Mouse (Mus musculus): Measurements from ENCODE around the gene Efemp1. TPM values are rescaled to one million over a fixed set of nuclear protein-coding genes. Genes with fewer than 3 reads are reported as not detected.

Efemp1 gene
- polyA plus RNA-seq (2015; fragmentation: Nextera tagmentation; extraction: Ambion mirVana): 2.8 and 2.9 TPM in 2 replicates

GRCm38 (mm10) chr11:28853102-28853800 lies at the start of gene Efemp1:
TSS of gene Efemp1 (plus strand) at chr11:28853204.
- Histone ChIP-seq H3K9me3 (no peaks in the 10 kb centered on the region), H3K4me1 (replicated peaks) (peaks cover 12% of the 10 kb centered on the region), H3K27me3 (peaks cover 18% of the 10 kb centered on the region), H3K4me3 (replicated peaks) (peak within 1 kb of the TSS; percentile 46), H3K9ac (replicated peaks) (peak within 1 kb of the TSS; percentile 59), H3K27ac (no peak within 1 kb of the TSS), H3K4me2 (replicated peaks) (peak within 1 kb of the TSS; percentile 89), H3K36me3 (no peaks in the 10 kb centered on the region)
- WGBS: under 1% methylated on average over 30 of the region's 30 CpGs
- peak; percentile 84 for ATAC-seq

DNA sequence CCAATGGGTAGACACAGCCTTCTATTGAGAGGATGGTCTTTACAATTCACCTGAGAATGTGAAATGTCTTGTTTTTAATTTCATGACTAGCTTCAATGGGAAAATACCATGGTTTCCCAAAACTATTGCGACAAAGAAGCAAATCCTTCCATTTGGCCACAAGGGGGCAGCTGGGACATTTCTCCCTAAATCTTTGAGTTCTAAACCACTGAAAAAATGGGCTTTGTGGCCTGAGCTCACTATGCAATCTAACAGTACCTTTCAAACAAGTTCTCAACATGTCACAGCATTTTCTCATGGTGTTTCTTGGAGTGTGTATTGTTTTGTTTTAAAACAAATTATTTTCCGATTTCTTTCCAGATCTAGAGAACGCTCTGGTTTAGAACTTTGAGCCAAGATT lies 44.3 kb upstream of the Efemp1 start:
- Histone ChIP-seq H3K4me1 (replicated peaks) (no peaks in the 10 kb centered on the region), H3K4me2 (replicated peaks) (no peak overlapping the region), H3K27ac (no peak overlapping the region), H3K9me3 (no peaks in the 10 kb centered on the region), H3K4me3 (replicated peaks) (no peak overlapping the region), H3K9ac (replicated peaks) (no peak overlapping the region), H3K36me3 (no peaks in the 10 kb centered on the region), H3K27me3 (no peaks in the 10 kb centered on the region)
- no peak for ATAC-seq
- 66% methylated on average over 3 of the region's 3 CpGs for WGBS

- Histone ChIP-seq H3K9ac (replicated peaks) (no peak overlapping the region), H3K9me3 (no peaks in the 10 kb centered on the region), H3K27ac (no peak overlapping the region), H3K4me1 (replicated peaks) (no peaks in the 10 kb centered on the region), H3K4me2 (replicated peaks) (no peak overlapping the region), H3K27me3 (no peaks in the 10 kb centered on the region), H3K36me3 (no peaks in the 10 kb centered on the region), H3K4me3 (replicated peaks) (no peak overlapping the region)
- no peak for ATAC-seq
- 78% methylated on average over 2 of the region's 2 CpGs for WGBS
Observed at GRCm38 (mm10) chr11:28811874-28812273, 41.1 kb upstream of the Efemp1 start.

GRCm38 (mm10) chr11:28812564-28812963 lies 40.4 kb upstream of the Efemp1 start:
- Histone ChIP-seq H3K9me3 (no peaks in the 10 kb centered on the region), H3K9ac (replicated peaks) (no peak overlapping the region), H3K4me1 (replicated peaks) (no peaks in the 10 kb centered on the region), H3K27me3 (no peaks in the 10 kb centered on the region), H3K4me3 (replicated peaks) (no peak overlapping the region), H3K4me2 (replicated peaks) (no peak overlapping the region), H3K36me3 (no peaks in the 10 kb centered on the region), H3K27ac (no peak overlapping the region)
- no peak for ATAC-seq
- 80% methylated on average over 2 of the region's 2 CpGs for WGBS

DNA sequence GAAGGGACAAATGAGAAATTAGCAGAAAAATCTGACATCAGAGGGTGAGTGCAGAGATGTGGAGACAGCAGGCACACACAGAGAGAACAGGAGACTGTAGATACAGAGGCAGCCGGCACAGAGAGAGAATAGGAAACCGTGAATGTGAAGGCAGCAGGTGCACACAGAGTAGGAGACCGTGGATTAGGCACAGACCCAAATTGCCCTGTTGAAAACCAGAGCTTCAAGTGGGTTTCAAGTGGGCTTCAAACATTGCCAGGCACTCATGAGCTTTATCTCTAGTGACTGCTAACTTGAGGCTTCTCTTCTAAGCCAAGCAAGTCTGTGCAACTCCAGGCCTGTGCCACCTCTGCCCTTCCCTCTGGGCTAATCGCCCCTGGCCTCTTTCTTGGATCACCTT lies 35.6 kb upstream of the Efemp1 start:
- Histone ChIP-seq H3K4me1 (replicated peaks) (no peaks in the 10 kb centered on the region), H3K27ac (no peak overlapping the region)

GRCm38 (mm10) chr11:28826950-28827349 lies 26.1 kb upstream of the Efemp1 start:
- no peak overlapping the region for H3K27ac ChIP-seq
- H3K4me2 ChIP-seq (replicated peaks): no peak overlapping the region
- no peak for ATAC-seq
- H3K9ac ChIP-seq (replicated peaks): no peak overlapping the region
- no peaks in the 10 kb centered on the region for H3K4me1 ChIP-seq (replicated peaks)
- no peaks in the 10 kb centered on the region for H3K36me3 ChIP-seq
- H3K9me3 ChIP-seq: no peaks in the 10 kb centered on the region
- WGBS: 91% methylated on average over 2 of the region's 2 CpGs
- no peak overlapping the region for H3K4me3 ChIP-seq (replicated peaks)
- no peaks in the 10 kb centered on the region for H3K27me3 ChIP-seq

More for the DNA sequence above, 35.6 kb upstream of the Efemp1 start:
- 0 out of 2 replicates have a peak, but pooled peaks have one; percentile 56 for ATAC-seq
- H3K4me3 ChIP-seq (replicated peaks): no peak overlapping the region
- no peaks in the 10 kb centered on the region for H3K9me3 ChIP-seq
- H3K4me2 ChIP-seq (replicated peaks): no peak overlapping the region
- 83% methylated on average over 4 of the region's 4 CpGs for WGBS
- no peaks in the 10 kb centered on the region for H3K36me3 ChIP-seq
- no peak overlapping the region for H3K9ac ChIP-seq (replicated peaks)
- H3K27me3 ChIP-seq: no peaks in the 10 kb centered on the region

GRCm38 (mm10) chr11:28833809-28834208 lies 19.2 kb upstream of the Efemp1 start:
- Histone ChIP-seq H3K27ac (no peak overlapping the region), H3K36me3 (no peaks in the 10 kb centered on the region), H3K9ac (replicated peaks) (no peak overlapping the region), H3K27me3 (no peaks in the 10 kb centered on the region), H3K4me2 (replicated peaks) (no peak overlapping the region), H3K4me1 (replicated peaks) (no peaks in the 10 kb centered on the region), H3K9me3 (no peaks in the 10 kb centered on the region), H3K4me3 (replicated peaks) (no peak overlapping the region)
- 55% methylated on average over 3 of the region's 3 CpGs for WGBS
- ATAC-seq: no peak

GRCm38 (mm10) chr11:28835141-28835540 lies 17.9 kb upstream of the Efemp1 start:
- Histone ChIP-seq H3K4me2 (replicated peaks) (no peak overlapping the region), H3K9ac (replicated peaks) (no peak overlapping the region), H3K4me3 (replicated peaks) (no peak overlapping the region), H3K27ac (no peak overlapping the region), H3K27me3 (no peaks in the 10 kb centered on the region), H3K4me1 (replicated peaks) (no peaks in the 10 kb centered on the region), H3K9me3 (no peaks in the 10 kb centered on the region), H3K36me3 (no peaks in the 10 kb centered on the region)
- no peak for ATAC-seq

- H3K36me3 ChIP-seq: no peaks in the 10 kb centered on the region
- peaks cover 18% of the 10 kb centered on the region for H3K27me3 ChIP-seq
- peaks cover 12% of the 10 kb centered on the region for H3K4me1 ChIP-seq (replicated peaks)
- no peak overlapping the region for H3K4me3 ChIP-seq (replicated peaks)
- H3K27ac ChIP-seq: no peak overlapping the region
- H3K9me3 ChIP-seq: no peaks in the 10 kb centered on the region
- no peak overlapping the region for H3K4me2 ChIP-seq (replicated peaks)
- no peak for ATAC-seq
- H3K9ac ChIP-seq (replicated peaks): no peak overlapping the region
Observed at GRCm38 (mm10) chr11:28849841-28850240, 3.2 kb upstream of the Efemp1 start.

DNA sequence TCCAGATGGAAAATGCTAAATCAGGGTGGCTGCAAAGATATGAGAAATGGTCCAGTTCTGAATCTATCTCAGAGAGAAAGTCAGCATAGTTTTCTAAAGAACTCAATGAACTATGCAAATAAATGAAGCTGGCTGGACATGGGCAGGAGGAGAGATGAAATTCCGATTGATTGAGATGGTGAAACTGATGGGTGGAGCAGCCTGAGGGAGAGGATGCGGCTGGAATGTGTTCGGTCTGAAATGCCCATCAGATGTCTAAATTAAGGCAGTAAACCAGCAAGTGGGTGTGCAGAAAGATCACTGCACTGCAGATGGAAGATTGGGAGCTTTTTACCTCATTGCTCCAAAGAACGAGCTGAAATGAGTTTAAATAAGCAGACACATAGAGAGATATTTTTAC lies 1.4 kb upstream of the Efemp1 start:
- Histone ChIP-seq H3K4me3 (replicated peaks) (no peak overlapping the region), H3K4me1 (replicated peaks) (peaks cover 12% of the 10 kb centered on the region), H3K4me2 (replicated peaks) (no peak overlapping the region), H3K9ac (replicated peaks) (no peak overlapping the region), H3K9me3 (no peaks in the 10 kb centered on the region), H3K27ac (no peak overlapping the region), H3K27me3 (peaks cover 18% of the 10 kb centered on the region), H3K36me3 (no peaks in the 10 kb centered on the region)
- ATAC-seq: no peak
- WGBS: 73% methylated on average over 4 of the region's 4 CpGs

DNA sequence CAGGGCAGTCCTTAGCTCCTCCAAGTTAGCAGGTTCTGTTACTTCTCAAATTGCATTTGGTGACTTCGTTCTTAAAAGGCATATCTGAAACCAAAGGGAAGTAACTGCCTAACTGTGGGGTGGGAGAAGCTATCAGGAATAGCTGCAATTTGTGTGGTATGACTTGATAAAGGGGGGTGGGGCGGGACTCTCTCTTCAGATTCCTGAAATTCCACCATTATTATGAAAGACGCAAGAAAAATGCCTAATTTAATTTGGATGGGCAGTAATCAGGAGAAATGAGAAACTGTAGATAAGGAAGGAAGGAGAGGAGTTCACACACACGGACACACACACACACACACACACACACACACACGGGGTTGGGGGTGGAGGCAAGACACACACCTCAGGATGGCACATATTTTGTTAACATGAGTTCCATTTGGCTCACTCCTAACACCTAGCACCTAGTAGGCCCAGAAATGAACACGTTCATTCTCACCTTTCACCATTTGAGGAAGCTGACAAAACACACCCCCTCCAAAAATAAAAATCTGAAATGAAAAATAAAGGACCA lies 564 bp upstream of the Efemp1 start:
- no peak for ATAC-seq
- H3K9ac ChIP-seq (replicated peaks): no peak overlapping the region
- H3K27me3 ChIP-seq: peaks cover 18% of the 10 kb centered on the region
- 36% methylated on average over 6 of the region's 6 CpGs for WGBS
- peak overlapping the region; percentile 46 for H3K4me3 ChIP-seq (replicated peaks)
- H3K27ac ChIP-seq: no peak overlapping the region
- peak overlapping the region; percentile 89; the same call in 1 of the 2 replicates for H3K4me2 ChIP-seq (replicated peaks)
- no peaks in the 10 kb centered on the region for H3K9me3 ChIP-seq
- H3K36me3 ChIP-seq: no peaks in the 10 kb centered on the region
- peaks cover 12% of the 10 kb centered on the region for H3K4me1 ChIP-seq (replicated peaks)

GRCm38 (mm10) chr11:28859125-28859524 lies 6.1 kb downstream of the Efemp1 start:
- H3K9ac ChIP-seq (replicated peaks): no peak overlapping the region
- H3K4me1 ChIP-seq (replicated peaks): no peaks in the 10 kb centered on the region
- H3K9me3 ChIP-seq: no peaks in the 10 kb centered on the region
- H3K4me3 ChIP-seq (replicated peaks): no peak overlapping the region
- H3K27ac ChIP-seq: no peak overlapping the region
- H3K36me3 ChIP-seq: no peaks in the 10 kb centered on the region
- no peak overlapping the region for H3K4me2 ChIP-seq (replicated peaks)
- 0 out of 2 replicates have a peak, but pooled peaks cover under 1% of the 10 kb centered on the region for H3K27me3 ChIP-seq
- ATAC-seq: no peak

DNA sequence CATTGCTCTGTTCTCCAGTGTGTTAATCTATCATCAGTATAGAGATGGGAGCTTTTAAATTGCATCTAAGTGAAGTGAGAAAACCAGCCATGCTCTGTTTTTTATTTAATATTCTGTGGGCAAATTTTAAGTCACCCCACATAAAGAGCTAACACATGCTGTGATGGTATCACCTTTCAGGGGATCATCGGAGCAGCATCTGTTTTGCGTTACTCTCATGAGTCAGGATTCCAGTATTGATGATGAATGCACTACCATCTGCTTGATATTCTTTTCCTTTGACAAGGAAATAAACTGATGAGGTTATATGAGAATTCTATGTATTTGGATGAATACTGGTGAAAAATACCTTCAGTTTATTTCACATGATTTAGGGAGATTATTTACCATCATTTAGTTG lies 16.1 kb downstream of the Efemp1 start:
- WGBS: 83% methylated on average over 2 of the region's 2 CpGs
- no peaks in the 10 kb centered on the region for H3K4me1 ChIP-seq (replicated peaks)
- H3K9me3 ChIP-seq: no peaks in the 10 kb centered on the region
- H3K9ac ChIP-seq (replicated peaks): no peak overlapping the region
- H3K36me3 ChIP-seq: no peaks in the 10 kb centered on the region
- H3K4me2 ChIP-seq (replicated peaks): no peak overlapping the region
- H3K4me3 ChIP-seq (replicated peaks): no peak overlapping the region
- no peaks in the 10 kb centered on the region for H3K27me3 ChIP-seq
- no peak for ATAC-seq
- no peak overlapping the region for H3K27ac ChIP-seq
